Mouse (Mus musculus): Measurements from ENCODE around the gene Gm20517.
"Not testable (repeated sequence)": the region's sequence is repeated elsewhere in the genome, so short reads cannot be mapped to it uniquely, and the experiment has no call there.

Gm20517 gene

GRCm38 (mm10) chr17:47596839-47597164 is 14.6 kb upstream of the Gm20517 start:
- no peak for DNase-seq (ENCODE audit: low read depth)

- no peak for DNase-seq (ENCODE audit: low read depth)
Observed at GRCm38 (mm10) chr17:47597261-47597660, 14.1 kb upstream of the Gm20517 start.

GRCm38 (mm10) chr17:47597838-47598579 is 13.4 kb upstream of the Gm20517 start:
- DNase-seq (ENCODE audit: low read depth) = peak; percentile 92

- not testable (repeated sequence) for DNase-seq (ENCODE audit: low read depth)
Observed at GRCm38 (mm10) chr17:47598580-47599304, 12.6 kb upstream of the Gm20517 start.

- DNase-seq (ENCODE audit: low read depth) = no peak
Observed at GRCm38 (mm10) chr17:47599511-47600297, 11.7 kb upstream of the Gm20517 start.

- no peak for DNase-seq (ENCODE audit: low read depth)
Observed at GRCm38 (mm10) chr17:47600601-47601388, 10.6 kb upstream of the Gm20517 start.

- DNase-seq (ENCODE audit: low read depth) = no peak
Observed at GRCm38 (mm10) chr17:47601389-47601755, 10.0 kb upstream of the Gm20517 start.

GRCm38 (mm10) chr17:47602289-47602688 is 9.1 kb upstream of the Gm20517 start:
- DNase-seq (ENCODE audit: low read depth) = no peak

GRCm38 (mm10) chr17:47606220-47606619 is 5.2 kb upstream of the Gm20517 start:
- no peak for DNase-seq (ENCODE audit: low read depth)

- no peak for DNase-seq (ENCODE audit: low read depth)
Observed at GRCm38 (mm10) chr17:47609182-47609581, 2.2 kb upstream of the Gm20517 start.

- DNase-seq (ENCODE audit: low read depth) = no peak
Observed at GRCm38 (mm10) chr17:47611661-47611982, 233 bp downstream of the Gm20517 start.

GRCm38 (mm10) chr17:47614018-47614417 is 2.6 kb downstream of the Gm20517 start:
- no peak for DNase-seq (ENCODE audit: low read depth)

GRCm38 (mm10) chr17:47616119-47616518 is 4.7 kb downstream of the Gm20517 start:
- no peak for DNase-seq (ENCODE audit: low read depth)

- no peak for DNase-seq (ENCODE audit: low read depth)
Observed at GRCm38 (mm10) chr17:47616652-47617051, 5.3 kb downstream of the Gm20517 start.

GRCm38 (mm10) chr17:47617605-47618307 is 6.4 kb downstream of the Gm20517 start:
- DNase-seq (ENCODE audit: low read depth) = peak; percentile 86

- DNase-seq (ENCODE audit: low read depth) = no peak
Observed at GRCm38 (mm10) chr17:47618556-47619311, 7.3 kb downstream of the Gm20517 start.

- DNase-seq (ENCODE audit: low read depth) = no peak
Observed at GRCm38 (mm10) chr17:47622912-47623554, 11.6 kb downstream of the Gm20517 start.

- not testable (repeated sequence) for DNase-seq (ENCODE audit: low read depth)
Observed at GRCm38 (mm10) chr17:47624572-47624971, 13.2 kb downstream of the Gm20517 start.

GRCm38 (mm10) chr17:47625088-47625487 is 13.7 kb downstream of the Gm20517 start:
- no peak for DNase-seq (ENCODE audit: low read depth)

GRCm38 (mm10) chr17:47626031-47626430 is 14.6 kb downstream of the Gm20517 start:
- DNase-seq (ENCODE audit: low read depth) = no peak

All from c-Kit-positive CD71-positive TER-119-negative erythroid progenitor cells, embryonic 14.5 days (primary cell).